Mouse (Mus musculus) adrenal gland (tissue): Measurements from ENCODE around the gene Kif28.
"Not testable (repeated sequence)": the region's sequence is repeated elsewhere in the genome, so short reads cannot be mapped to it uniquely, and the experiment has no call there.

Source experiments
- intact Hi-C: fragments of 180-260 bp; cut with DNase I; formaldehyde crosslinking; loops from one replicate; pipeline ENCODE4 v1.15.1; 2025
- long read RNA-seq, 2 experiments: library from polyadenylated mRNA; unstranded; transcript quantifications; one replicate each; pipeline ENCODE4 v2.0.0; 2020; ENCODE audit warnings: borderline replicate concordance in 1 of 2; ENCODE audit not compliant: insufficient replicate concordance in 1 of 2

Kif28 gene
- long read RNA-seq, experiment 1, partial matches to known transcripts = 0 of 1 reads
- long read RNA-seq, experiment 1, other reads (novel, unspliced or antisense) = 1 of 1 reads
- long read RNA-seq, experiment 2 = 0 reads

DNA sequence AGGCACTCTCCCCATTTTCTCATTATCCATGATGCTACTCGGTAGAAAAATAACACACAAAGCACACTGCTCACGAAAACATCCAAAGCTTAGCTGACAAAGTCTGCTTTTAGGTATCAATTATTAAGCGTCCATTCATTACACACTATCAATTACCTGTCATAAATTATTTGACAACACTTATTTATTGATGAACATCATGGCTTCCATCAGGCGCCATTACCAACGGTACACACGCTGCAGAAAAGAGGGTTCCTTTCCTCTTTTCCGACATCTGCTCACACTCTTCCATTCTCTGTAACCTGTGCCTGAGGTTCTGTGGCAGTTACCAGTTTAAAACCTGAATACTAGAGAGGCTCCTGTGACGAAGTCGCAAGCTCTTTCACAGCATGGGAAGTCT lies at the start of gene Kif28:
TSS of gene Kif28 (minus strand) at position 101 of the 400 bp plus-strand sequence.
- intact Hi-C loops = no loop called here

DNA sequence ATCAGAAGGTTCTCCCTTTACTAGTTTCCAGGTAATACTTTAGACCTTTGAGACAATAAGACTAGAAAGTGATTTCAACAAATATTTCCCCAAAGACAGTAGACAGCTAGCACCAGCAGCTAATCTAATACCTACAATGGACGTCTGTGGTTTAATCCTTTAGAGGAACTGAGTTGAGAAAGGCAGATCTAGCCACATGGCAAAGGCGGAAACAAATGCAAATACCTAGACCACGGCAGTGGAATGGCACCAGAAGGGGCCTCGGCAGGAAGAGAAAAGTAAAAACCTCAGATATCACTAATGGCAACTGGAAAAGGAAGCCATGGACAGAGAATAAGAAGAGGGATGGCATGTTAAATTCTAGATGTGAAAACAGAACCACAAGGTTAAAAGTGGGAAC lies 42.2 kb upstream of the Kif28 start:
- intact Hi-C loops = loop anchor here (5.0 kb wide), 1 partner anchor 35 kb away; no protein-coding TSS in a partner anchor

DNA sequence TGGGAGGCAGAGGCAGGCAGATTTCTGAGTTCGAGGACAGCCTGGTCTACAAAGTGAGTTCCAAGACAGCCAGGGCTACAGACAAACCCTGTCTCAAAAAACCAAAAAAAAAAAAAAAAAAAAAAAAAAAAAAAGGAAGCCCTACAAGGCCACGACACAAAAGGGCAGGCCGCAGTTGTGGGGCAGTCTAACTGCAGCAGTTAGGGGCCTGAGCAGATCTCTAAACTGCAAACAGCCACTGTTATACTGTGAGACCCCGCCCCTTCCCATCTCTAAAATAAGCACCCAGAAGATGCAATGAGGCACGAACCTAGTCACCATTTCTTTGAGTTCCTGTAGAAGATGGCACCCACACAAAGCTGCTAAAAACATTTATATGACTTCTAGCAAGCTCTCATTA lies 40.4 kb upstream of the Kif28 start:
- intact Hi-C loops = loop anchor here (5.0 kb wide), 1 partner anchor 33 kb away; no protein-coding TSS in a partner anchor

DNA sequence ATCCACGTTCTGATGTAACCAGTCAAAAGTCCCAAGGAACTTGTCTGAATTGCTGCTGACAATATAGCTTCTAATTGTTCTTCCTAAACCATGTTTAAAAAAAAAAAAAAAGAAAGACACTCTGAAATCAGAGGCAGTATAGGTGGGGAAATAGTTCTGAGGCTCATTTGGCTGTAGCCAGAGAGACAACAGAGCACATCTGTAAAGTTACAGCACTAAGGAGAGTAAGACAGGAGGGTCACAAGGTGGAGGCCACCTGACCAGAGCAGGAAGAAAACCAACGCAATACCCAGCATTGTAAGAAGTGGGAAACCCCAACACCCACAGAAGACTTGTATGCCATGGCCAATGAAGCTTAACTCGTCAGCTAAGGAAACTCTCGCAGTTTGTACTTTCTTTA lies 39.0 kb upstream of the Kif28 start:
- intact Hi-C loops = no loop called here

DNA sequence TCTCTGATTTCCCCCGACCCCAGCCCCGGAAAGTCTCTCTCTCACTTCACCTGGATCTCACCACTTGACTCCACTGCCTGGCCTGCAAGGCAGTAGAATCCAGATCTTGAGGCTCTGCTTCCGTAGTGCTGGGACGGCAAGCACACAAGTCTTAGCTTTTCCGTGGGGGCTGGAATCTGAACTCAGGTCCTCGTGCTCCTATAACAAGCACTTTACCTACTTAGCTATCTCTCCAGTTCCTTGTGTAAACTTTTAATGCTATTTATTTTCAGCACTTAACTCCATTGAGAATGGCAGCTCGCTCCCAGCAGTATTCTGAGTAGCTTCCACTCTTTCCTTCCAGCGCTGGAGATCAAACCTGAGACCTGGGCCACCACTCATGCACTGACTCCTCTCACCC lies 31.8 kb upstream of the Kif28 start:
- intact Hi-C loops = no loop called here

DNA sequence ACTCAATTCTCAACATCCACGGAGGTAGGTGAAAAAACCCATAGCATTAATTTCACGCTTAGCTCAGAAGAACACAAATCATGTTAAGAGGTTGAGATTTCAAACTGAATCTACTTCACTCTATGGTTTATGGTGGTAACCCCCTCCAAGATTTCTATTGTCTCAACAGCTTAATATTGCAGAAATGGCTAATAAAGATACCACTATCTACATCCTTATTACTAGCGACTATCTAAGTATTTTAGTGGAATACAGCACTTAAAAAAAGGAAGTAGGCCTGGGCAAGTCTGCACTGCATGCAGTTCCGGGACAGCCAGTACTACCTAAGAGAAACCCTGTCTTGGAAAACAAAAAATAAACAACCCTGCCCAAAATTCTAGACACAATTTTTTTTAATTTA lies 15.5 kb upstream of the Kif28 start:
- intact Hi-C loops = no loop called here

DNA sequence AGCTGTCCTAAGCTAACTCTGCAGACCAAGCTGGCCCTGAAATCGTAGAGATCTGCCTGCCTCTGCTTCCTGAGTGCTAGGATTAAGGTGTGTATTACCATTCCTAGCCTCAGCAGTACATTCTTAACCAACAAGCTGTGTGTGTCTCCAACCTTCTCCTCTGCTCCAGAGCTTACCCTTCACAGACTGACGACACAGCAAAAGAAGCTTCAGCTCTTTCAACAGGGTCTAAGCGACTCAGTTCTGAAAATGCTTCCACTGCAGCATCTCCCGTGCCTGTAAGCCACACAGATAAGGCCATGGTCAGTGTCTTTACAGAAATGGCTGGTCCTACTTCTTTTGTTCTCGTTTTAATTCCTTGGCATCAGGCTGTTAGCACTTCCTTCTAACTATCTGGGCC lies 15.0 kb upstream of the Kif28 start:
- intact Hi-C loops = no loop called here

DNA sequence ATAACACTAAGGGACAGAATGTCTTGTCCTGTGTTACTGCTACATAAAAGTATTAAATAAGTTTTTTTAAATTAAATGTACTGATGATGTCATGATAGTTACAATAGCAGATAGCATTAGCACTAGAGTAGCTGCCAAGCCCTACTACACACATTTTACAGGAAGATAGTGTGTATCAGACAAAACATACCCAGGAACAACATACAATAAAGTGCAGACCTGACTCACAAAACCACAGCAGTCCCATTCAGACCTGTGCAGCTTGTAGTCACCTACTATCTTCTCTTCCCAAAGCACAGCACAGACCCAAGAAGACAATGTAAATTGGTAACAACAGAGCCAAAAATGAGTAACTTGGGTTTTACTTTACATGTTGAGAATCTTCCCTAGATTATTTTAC lies 11.4 kb upstream of the Kif28 start:
- intact Hi-C loops = no loop called here

DNA sequence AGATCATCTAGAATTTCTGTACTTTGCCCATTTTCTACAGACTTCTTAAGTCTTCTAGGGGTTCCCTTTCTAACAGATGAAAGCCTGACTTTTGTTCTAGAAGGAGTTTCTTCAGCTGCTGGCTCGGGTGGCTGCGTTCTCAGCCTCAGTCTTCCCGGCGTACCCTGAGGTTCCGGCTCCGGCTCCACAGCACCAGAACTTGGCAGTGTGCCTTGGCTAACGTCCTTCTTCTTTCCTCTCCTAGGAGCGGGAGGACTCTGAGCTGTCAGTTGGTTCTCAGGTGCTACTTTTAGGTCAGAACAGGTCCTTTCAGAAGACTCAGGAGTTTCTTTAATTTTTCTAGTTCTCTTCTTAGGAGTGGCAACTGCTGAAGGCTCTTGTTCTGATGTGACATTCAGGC lies 7.9 kb upstream of the Kif28 start:
- intact Hi-C loops = loop anchor here (5.0 kb wide), 1 partner anchor 34 kb away; no protein-coding TSS in a partner anchor

DNA sequence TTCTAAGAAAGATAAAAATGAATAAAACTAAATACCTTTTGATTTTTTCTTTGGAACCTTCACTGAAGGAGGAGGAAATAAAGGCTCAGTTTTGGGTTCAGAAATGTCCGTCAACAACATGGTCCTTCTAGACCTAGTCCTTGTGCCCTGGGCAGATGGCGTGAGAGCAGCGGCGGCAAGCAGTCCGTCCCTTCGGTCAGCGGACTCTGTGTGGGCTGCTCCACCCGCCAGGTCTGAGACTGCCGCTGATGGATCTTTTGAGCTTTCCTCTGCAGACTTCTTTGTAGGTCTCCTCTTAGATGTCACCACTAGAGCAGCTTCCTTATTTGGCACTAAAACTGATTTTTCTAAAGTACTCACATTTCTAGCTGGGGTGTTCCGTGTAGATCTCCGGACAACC lies 7.2 kb upstream of the Kif28 start:
- intact Hi-C loops = loop anchor here (5.0 kb wide), 1 partner anchor 35 kb away; no protein-coding TSS in a partner anchor

DNA sequence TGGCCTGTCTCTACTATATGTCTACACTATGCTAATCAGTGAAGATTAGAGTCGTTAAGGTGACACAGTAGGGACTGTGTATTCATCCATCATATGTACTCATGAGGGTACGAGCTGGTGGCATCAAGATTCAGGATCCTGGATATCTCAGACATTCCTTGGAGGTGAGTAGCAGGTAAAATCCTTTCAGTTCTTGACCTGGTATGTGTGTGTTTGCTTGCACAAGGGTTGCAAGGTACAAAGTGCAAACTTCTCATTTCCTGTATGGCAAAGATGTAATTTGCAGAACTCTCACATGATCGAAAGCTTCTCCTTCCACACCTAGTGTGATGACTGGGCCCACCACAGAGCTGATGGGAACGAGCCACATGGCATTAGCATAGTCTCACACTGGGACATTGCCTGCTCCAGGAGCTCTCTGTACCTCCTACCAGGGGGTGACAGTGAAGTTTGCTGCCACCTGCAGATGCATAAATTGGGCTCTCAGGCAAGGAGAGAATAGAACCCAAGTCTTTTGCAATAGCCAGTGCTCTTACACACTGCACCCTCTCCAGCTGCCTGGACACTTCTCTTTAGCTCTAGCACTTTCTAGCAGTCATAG lies 1.4 kb downstream of the Kif28 start:
- intact Hi-C loops = no loop called here

DNA sequence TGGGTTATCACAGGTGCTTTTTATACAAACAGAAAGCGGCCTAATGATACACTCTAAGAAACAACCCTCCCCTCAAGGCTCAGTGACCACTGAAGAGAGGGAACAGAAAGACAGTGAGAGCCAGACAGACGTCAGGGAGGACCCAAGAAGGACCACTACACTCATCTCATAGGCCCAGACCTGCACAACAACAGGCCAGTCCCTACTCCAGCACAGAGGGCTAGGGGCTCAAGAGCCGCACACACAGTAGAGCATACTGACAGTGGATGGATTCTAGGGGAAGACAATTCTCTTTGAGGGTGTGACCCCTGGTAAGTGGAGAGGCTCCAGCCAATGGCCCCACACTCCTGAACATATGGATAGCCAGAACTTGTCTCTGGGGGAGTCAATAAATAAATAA lies 8.6 kb downstream of the Kif28 start:
- intact Hi-C loops = loop anchor here (10.0 kb wide), 1 partner anchor 92 kb away; no protein-coding TSS in a partner anchor

DNA sequence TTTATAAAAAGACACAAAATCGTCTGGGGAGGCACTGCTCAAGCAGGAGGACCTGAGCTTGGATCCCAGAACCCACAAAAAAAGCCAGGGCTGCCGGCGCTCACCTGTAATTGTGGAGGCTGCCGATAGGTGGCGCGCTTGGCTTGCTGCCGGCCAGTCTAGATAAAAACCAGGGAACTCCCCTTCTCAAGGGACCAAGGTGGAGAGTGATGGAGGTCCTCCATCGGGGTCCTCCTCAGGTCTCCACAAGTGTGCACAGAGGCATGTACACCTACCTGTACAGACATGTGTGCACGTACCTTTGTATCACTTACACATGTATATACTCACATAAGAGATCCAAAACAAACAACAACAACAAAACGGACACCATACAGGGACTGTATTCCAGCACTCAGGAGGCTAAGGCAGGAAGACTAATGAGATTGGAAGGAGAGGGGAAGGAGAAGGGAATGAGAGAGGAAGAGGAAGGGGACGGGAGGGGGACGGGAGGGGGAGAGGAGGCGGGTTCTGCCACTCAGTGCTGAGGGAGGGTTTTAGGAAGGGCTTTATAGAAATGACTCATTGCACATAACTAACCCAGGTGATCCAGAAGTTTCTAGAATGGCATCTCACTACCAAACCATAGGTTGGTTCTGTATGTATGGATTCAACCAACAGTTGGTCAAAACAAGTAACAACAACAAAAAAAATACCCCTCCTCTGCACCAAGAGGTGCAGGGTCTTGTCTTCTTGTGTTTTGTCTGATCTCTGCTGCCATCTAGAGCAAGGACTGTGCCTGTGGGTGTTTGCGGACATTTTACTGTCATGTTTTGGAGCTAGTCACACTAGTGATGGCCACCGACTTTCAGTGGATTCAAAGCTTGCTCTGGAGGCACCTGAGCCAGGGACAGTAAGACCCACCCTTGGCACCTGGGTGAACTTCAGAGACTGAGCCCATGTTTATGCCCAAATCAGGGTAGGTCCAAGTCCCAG lies 10.3 kb downstream of the Kif28 start:
- intact Hi-C loops = loop anchor here (10.0 kb wide), 1 partner anchor 90 kb away; no protein-coding TSS in a partner anchor

DNA sequence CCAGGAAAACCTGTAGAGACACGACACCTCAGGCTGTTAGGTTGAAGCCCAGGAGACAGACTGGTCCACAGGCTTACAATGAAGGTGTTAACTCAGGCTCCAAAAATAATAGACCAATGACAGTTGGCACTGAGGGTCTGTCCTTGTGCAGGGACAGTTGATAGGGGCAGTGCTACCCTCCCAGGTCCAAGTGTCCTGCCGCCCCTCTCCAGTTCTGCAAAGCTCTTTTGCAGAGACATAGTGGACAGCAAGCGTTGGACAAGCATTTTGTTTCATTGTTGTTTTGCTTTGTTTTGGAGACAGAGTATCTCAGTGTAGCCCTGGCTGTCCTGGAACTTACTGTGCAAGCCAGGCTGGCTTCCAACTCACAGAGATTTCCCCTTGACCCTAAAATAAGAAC lies 13.7 kb downstream of the Kif28 start:
- intact Hi-C loops = loop anchor here (10.0 kb wide), 1 partner anchor 87 kb away; no protein-coding TSS in a partner anchor

DNA sequence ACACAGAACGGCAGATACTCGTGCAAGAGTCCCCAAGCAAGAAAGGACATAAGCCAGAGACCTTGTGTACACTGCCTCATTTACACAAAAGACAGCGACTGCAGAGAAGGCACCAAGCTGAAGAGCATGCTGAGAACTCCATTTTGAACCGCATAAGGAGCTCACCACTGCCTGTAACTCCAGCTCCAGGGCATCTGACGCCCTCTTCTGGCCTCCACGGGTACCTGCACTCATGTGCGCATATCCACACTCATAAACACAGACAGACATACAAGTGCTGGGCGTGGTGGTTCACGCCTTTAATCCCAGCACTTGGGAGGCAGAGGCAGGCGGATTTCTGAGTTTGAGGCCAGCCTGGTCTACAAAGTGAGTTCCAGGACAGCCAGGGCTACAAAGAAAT lies 16.4 kb downstream of the Kif28 start:
- intact Hi-C loops = no loop called here

DNA sequence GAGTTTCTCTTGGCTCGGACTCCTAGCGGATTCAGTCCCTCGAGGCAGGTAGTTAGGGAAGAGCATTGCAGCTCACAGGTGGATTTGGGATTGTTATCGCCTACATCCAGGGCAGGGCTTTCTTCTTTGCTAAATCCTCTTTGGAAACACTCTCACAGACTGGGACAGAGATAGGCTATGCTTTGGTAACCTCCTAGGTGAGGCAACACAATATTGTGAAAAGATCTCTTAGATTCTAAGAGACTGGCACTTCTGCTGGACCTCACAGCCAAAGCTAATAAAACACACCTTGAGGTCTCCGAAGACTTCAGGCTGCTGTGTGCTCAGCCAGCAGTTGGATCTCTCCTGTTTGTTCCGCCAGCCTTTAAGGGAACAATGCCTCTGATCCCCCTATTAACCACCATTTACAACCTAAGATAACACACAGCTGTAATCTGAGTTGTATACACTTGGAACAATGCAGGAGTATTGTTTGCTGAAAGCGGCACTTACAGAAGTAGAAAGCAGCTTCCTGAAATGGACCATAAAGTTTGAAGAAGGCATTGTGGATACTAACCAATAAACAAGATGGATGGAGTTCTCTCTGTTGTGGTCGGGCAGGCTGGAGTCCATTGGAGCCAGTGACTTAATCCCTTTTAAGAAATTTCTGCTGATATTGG lies 22.1 kb downstream of the Kif28 start:
- intact Hi-C loops = no loop called here

DNA sequence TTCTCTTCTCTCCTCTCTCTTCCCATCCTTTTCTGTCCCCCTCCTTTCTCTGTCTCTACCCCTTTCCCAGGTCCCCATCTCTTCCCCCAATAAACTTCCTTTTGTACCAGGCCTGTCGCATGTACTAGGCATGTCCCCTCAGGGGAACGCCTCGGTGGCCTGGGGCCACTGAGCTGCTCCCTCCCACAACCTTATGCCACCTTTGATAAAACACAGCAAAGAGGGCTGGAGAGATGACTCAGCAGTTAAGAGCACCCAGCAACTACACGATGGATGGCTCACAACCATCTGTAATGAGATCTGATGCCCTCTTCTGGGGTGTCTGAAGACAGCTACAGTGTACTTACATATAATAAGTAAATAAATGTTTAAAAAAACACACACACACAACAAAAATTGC lies 29.3 kb downstream of the Kif28 start:
- intact Hi-C loops = no loop called here

DNA sequence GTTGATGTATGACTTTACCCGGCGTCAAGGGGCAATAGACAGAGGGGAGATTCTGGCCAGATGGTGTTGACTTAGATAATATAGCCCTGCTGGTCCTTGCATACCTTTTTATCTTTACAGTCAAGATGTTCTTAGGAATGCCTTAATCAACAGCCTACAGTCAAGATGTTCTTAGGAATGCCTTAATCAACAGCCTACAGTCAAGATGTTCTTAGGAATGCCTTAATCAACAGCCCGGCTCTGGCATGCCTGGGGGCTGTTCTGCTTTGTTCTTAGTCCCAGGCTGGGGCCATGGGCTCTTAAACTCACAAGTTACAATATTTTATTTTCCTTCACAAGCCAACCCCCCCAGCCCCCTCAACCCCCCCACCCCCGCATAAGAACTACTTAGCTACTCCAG lies 29.8 kb downstream of the Kif28 start:
- intact Hi-C loops = not testable (repeated sequence)

DNA sequence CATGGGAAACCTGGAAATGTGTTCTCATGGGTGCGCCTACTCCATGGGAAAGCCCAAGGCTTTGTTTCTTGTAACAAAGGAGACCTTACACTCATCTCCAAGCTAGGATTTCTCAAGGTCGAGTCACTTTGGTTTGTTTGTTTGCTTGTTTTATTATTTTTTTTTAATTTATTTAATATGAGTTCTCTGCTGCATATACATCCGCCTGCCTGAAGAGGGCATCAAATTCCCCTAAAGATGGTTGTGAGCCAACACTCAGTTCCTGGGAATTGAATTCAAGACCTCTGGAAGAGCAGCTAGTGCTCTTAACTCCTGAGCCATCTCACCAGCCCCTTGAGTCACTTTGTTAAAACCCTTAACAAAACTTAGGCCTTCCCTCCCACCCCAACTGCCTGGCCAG lies 31.7 kb downstream of the Kif28 start:
- intact Hi-C loops = no loop called here

DNA sequence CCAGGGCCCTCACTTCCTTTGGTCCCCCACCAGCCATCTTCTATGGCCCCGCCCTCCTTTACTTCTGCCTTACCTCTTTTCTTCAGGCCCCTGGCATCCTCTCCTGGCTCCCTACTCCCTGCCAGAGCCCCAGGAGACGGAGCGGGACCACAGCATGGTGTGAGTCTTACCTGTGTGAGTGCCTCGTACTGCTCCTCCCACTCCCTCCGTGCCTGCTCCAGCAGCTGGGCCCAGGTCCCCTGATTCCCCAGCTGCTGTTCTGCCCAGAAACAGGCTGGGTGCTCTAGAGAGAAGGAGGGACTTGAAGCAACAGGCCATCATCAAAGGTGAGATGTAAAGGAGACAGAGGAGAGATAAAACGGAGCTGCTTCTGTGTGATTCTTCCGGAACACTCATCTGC lies 32.4 kb downstream of the Kif28 start:
- intact Hi-C loops = no loop called here

DNA sequence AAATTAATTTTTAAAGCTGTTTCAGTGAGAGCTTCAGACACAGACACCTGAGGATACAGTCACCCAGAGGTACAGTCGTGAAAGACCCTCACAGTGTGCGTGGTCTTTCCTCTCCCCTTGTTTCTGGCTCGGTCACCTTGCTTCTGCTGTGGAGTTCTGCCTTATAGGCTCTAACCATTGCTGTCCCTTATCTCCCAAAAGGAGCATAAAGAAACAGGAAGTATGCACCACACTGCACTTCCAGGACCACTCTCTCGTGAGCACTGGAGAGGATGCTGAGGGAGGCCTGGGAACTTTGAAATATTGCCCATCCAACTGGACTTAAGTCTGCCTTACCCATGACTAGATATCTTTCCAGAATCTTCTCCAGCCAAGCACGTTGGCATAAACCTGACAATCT lies 34.3 kb downstream of the Kif28 start:
- intact Hi-C loops = no loop called here

DNA sequence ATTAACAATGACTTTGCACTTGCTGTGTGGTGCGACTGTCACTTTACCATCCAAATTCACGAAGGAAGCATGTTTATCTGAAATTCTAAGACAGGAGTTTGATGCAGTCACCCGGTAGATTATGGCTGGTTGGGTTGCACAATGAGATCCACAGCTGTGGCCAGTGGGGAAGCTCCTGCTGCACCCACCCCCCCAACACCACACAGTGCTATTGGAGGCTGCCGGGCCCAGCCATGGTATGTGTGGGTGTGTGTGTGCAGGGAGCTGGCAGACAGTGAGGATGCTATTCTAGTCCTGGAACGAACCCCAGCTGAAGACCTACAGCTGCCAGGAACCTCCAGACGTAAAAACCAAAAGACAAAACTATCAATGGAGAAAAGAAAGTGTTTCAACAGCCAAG lies 35.7 kb downstream of the Kif28 start:
- intact Hi-C loops = no loop called here
